Mouse (Mus musculus): ENCODE measurements around the gene Snrpd2. TPM values are rescaled to one million over a fixed set of nuclear protein-coding genes. Genes with fewer than 3 reads are reported as not detected.
A peak's percentile ranks its signal among the peaks of the same experiment; 100 is the strongest.

Gene Snrpd2
- polyA plus RNA-seq, 2 experiments = 67.5 to 75.3 TPM

DNA sequence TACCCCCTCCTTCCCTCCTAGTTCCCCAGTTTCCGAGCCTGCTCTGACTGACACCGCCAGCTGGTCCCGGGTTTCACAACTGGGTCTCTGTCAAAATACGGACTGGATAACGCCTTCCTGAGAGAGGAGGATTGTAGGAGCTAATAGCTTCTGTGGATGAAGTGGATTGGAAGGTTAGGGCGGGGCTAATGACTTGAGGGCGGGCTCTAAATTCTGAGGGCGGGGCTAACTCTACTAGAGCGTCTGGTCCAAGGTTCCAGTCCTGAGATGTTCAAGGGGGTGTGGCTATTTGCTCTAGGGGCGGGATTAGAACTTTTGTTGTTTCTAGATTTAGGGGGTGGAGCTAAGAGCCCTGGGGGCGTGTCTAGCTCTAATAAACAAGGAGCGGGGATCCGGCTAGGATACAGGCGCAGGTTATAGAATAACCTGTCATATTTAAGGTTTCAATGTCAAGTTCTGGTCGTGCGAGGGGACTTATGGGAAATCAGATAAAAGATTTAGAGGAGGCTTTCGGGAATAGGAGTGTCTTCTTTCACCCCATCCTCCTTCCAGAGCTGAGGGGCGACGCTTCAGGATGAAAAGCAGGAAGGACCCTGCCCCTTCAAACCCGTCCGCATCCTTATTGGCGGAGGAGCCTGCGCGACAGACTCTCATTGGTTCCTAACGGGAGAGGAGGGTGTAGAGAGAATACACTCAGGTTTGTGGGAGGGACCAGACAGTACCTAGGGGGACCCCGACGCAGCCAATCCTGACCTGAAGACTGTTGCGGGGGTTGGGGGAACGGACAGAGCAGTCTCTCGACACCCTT is 26.4 kb downstream of the Snrpd2 start, which contains the start of gene Eml2:
Gene Eml2, plus strand, starts transcription at position 714 of the 808 bp plus-strand sequence.
- H3K27me3 ChIP-seq (ENCODE audit: control insufficient read depth, insufficient read depth, low read length) = peaks cover 58% of the 10 kb centered on the region
- TF ChIP-seq CTCF (IDR thresholded peaks at IDR 0.05; ENCODE audit: low read depth) (no peak), EP300 (IDR thresholded peaks at IDR 0.05; ENCODE audit: low read depth) (no peak)
- peaks cover 13 to 27% of the 10 kb centered on the region in 2 experiments for H3K4me1 ChIP-seq (replicated peaks; ENCODE audit: control insufficient read depth in 2 of 2, insufficient read depth in 2 of 2, low read length in 1 of 2)
- 5% methylated on average over 30 of the region's 30 CpGs for WGBS (ENCODE audit: insufficient replicate concordance)
- H3K9ac ChIP-seq (replicated peaks) = no peak within 1 kb of the TSS
- ATAC-seq (ENCODE audit: insufficient read depth) (no peak), DNase-seq (ENCODE audit: low read depth in 3 of 3, low spot score in 3 of 3) (no peak)
- H3K36me3 ChIP-seq (replicated peaks; ENCODE audit: control insufficient read depth, insufficient read depth, low read depth) = no peaks in the 10 kb centered on the region
- H3K27ac ChIP-seq = no peak within 1 kb of the TSS
- H3K4me2 ChIP-seq (ENCODE audit: low read depth) = no peak within 1 kb of the TSS
- H3K9me3 ChIP-seq (ENCODE audit: control insufficient read depth, low read length) = no peaks in the 10 kb centered on the region
- no peak within 1 kb of the TSS for H3K4me3 ChIP-seq (ENCODE audit: insufficient read depth in 1 of 2, low read depth in 2 of 2, low read length in 2 of 2)

DNA sequence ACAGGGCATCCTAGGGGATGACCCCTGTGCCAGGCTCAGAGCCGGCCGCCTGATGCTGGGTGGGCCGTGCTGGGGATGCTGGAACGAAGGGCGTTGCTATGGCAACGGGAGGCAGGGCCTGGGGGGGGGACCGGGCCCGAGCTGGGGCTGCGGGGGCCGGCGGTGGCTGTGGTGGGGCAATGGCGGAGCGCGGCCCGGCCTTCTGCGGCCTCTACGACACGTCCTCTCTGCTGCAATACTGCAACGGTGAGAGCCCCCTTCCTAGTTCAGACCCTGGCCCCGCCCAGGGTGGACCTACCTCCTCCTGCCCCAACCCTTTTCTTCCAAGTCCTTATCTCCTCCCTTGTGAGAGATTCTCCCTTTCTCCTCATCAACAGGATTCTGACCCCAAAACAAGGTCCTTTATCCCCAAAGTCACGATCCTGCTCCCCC is 27.0 kb downstream of the Snrpd2 start:
- DNase-seq (ENCODE audit: low read depth in 3 of 3, low spot score in 3 of 3) (no peak), ATAC-seq (ENCODE audit: insufficient read depth) (no peak)
- 8% methylated on average over 18 of the region's 21 CpGs for WGBS (ENCODE audit: insufficient replicate concordance)
- H3K36me3 ChIP-seq (replicated peaks; ENCODE audit: control insufficient read depth, insufficient read depth, low read depth) = no peaks in the 10 kb centered on the region
- H3K4me2 ChIP-seq (ENCODE audit: low read depth) = no peak overlapping the region
- H3K27ac ChIP-seq = no peak overlapping the region
- peaks cover 13 to 31% of the 10 kb centered on the region in 2 experiments for H3K4me1 ChIP-seq (replicated peaks; ENCODE audit: control insufficient read depth in 2 of 2, insufficient read depth in 2 of 2, low read length in 1 of 2)
- TF ChIP-seq CTCF (IDR thresholded peaks at IDR 0.05; ENCODE audit: low read depth) (no peak), EP300 (IDR thresholded peaks at IDR 0.05; ENCODE audit: low read depth) (no peak)
- no peak overlapping the region for H3K4me3 ChIP-seq (ENCODE audit: insufficient read depth in 1 of 2, low read depth in 2 of 2, low read length in 2 of 2)
- no peak overlapping the region for H3K9ac ChIP-seq (replicated peaks)
- no peaks in the 10 kb centered on the region for H3K9me3 ChIP-seq (ENCODE audit: control insufficient read depth, low read length)
- H3K27me3 ChIP-seq (ENCODE audit: control insufficient read depth, insufficient read depth, low read length) = peaks cover 58% of the 10 kb centered on the region

DNA sequence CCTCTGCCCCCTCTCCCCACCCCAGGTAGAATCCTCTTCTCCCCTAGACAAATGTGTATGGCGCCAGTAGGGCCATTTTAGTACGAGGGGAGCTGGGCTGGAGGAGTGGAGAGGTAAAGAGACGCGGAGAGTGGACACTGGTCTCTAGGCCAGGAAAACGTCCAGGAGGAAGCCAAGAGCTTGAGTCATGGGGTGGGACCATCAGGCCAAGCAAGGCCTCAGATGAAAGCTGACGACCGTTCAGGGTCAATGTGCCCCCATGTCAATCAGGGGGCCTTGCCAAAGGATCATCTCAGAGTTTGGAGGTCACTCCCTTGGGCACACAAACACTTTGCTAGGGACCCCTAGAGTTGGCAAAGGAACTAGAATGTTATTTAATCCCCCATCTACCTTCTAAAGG is 27.7 kb downstream of the Snrpd2 start:
- no peaks in the 10 kb centered on the region for H3K36me3 ChIP-seq (replicated peaks; ENCODE audit: control insufficient read depth, insufficient read depth, low read depth)
- 52% methylated on average over 7 of the region's 7 CpGs for WGBS (ENCODE audit: insufficient replicate concordance)
- no peaks in the 10 kb centered on the region for H3K9me3 ChIP-seq (ENCODE audit: control insufficient read depth, low read length)
- H3K4me3 ChIP-seq (ENCODE audit: insufficient read depth in 1 of 2, low read depth in 2 of 2, low read length in 2 of 2) = no peak overlapping the region
- H3K27me3 ChIP-seq (ENCODE audit: control insufficient read depth, insufficient read depth, low read length) = peaks cover 58% of the 10 kb centered on the region
- no peak for DNase-seq (ENCODE audit: low read depth in 3 of 3, low spot score in 3 of 3)
- H3K4me2 ChIP-seq (ENCODE audit: low read depth) = no peak overlapping the region
- ATAC-seq (ENCODE audit: insufficient read depth) = no peak
- no peak for TF ChIP-seq CTCF (IDR thresholded peaks at IDR 0.05; ENCODE audit: low read depth)
- no peak for TF ChIP-seq EP300 (IDR thresholded peaks at IDR 0.05; ENCODE audit: low read depth)
- H3K27ac ChIP-seq = no peak overlapping the region
- H3K4me1 ChIP-seq (replicated peaks; ENCODE audit: control insufficient read depth in 2 of 2, insufficient read depth in 2 of 2, low read length in 1 of 2) = peaks cover 13 to 33% of the 10 kb centered on the region in 2 experiments
- H3K9ac ChIP-seq (replicated peaks) = no peak overlapping the region

DNA sequence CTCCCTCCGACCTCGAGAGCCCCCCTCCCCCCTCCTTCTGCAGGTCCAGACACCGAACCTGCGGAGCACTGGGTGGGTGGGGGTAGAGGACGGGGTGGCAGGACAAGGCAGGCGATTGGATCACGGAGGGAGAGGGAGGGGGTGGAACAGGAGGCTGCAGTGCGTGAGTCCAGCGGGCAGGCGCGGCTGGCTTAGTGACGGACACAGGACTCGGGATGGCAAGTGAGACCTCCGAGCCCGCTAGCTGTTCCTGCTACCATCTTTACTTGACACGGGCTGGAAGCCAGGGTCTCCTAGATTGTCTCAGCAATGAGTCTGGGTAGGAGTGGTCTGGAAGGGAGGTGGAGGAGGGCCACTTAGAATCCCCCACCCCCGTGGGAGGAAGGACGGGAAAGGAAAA is 28.5 kb downstream of the Snrpd2 start:
- no peak overlapping the region for H3K9ac ChIP-seq (replicated peaks)
- H3K4me2 ChIP-seq (ENCODE audit: low read depth) = no peak overlapping the region
- ATAC-seq (ENCODE audit: insufficient read depth) (no peak), DNase-seq (ENCODE audit: low read depth in 3 of 3, low spot score in 3 of 3) (no peak)
- H3K27ac ChIP-seq = no peak overlapping the region
- no peak overlapping the region for H3K4me3 ChIP-seq (ENCODE audit: insufficient read depth in 1 of 2, low read depth in 2 of 2, low read length in 2 of 2)
- H3K36me3 ChIP-seq (replicated peaks; ENCODE audit: control insufficient read depth, insufficient read depth, low read depth) = no peaks in the 10 kb centered on the region
- peaks cover 11 to 27% of the 10 kb centered on the region in 2 experiments for H3K4me1 ChIP-seq (replicated peaks; ENCODE audit: control insufficient read depth in 2 of 2, insufficient read depth in 2 of 2, low read length in 1 of 2)
- no peaks in the 10 kb centered on the region for H3K9me3 ChIP-seq (ENCODE audit: control insufficient read depth, low read length)
- WGBS (ENCODE audit: insufficient replicate concordance) = 12% methylated on average over 18 of the region's 18 CpGs
- TF ChIP-seq EP300 (IDR thresholded peaks at IDR 0.05; ENCODE audit: low read depth) (no peak), CTCF (IDR thresholded peaks at IDR 0.05; ENCODE audit: low read depth) (no peak)
- peaks cover 58% of the 10 kb centered on the region for H3K27me3 ChIP-seq (ENCODE audit: control insufficient read depth, insufficient read depth, low read length)

DNA sequence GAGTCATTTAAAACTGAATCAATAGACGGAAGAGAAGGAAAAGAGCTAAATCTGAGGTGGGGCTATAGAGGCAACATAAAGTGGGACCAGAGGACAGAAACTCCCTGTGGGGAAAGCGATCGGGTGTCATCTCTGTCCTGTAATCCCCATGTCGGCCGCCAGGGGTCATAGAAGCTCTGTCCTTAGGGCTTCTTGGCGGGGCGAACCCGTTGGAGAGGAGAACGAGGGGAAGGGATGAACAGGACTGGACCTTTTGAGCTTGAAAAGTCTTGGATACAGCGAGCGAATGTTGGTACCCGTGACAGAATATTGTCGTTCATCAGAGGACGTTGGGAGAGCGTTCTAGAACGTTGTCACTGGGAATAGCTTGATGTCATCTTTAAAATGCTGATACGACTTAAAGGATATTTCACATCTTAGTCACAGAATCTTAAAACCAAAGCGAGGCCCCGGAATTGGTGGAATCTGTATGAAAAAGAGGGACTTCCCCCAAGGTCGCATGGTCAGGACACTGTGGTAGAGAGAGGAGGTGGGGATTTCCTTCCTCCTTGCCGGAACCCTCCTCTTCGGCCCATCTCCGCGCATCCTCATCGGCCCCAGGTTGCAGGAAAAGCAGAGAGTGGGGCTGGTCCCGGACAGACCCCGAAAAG is 29.0 kb downstream of the Snrpd2 start:
- Histone ChIP-seq H3K9me3 (ENCODE audit: control insufficient read depth, low read length) (no peaks in the 10 kb centered on the region), H3K36me3 (replicated peaks; ENCODE audit: control insufficient read depth, insufficient read depth, low read depth) (no peaks in the 10 kb centered on the region), H3K4me3 (ENCODE audit: insufficient read depth in 1 of 2, low read depth in 2 of 2, low read length in 2 of 2) (0 out of 4 replicates have a peak overlapping the region, but pooled peaks of 1 of the 2 experiments have one; percentile 2), H3K27ac (no peak overlapping the region), H3K9ac (replicated peaks) (no peak overlapping the region), H3K27me3 (ENCODE audit: control insufficient read depth, insufficient read depth, low read length) (peaks cover 54% of the 10 kb centered on the region), H3K4me1 (replicated peaks; ENCODE audit: control insufficient read depth in 2 of 2, insufficient read depth in 2 of 2, low read length in 1 of 2) (peaks cover 11 to 27% of the 10 kb centered on the region in 2 experiments), H3K4me2 (ENCODE audit: low read depth) (peak overlapping the region; percentile 44; the same call in 1 of the 2 replicates)
- ATAC-seq (ENCODE audit: insufficient read depth) (no peak; the same call in 1 of the 2 replicates), DNase-seq (ENCODE audit: low read depth in 3 of 3, low spot score in 3 of 3) (peak in 1 of 3 experiments; percentile 47)
- TF ChIP-seq CTCF (IDR thresholded peaks at IDR 0.05; ENCODE audit: low read depth) (peak; percentile 96), EP300 (IDR thresholded peaks at IDR 0.05; ENCODE audit: low read depth) (no peak)
- 3% methylated on average over 27 of the region's 27 CpGs for WGBS (ENCODE audit: insufficient replicate concordance)

All from liver, embryonic 14.5 days (tissue).